In the genomic region with DNA sequence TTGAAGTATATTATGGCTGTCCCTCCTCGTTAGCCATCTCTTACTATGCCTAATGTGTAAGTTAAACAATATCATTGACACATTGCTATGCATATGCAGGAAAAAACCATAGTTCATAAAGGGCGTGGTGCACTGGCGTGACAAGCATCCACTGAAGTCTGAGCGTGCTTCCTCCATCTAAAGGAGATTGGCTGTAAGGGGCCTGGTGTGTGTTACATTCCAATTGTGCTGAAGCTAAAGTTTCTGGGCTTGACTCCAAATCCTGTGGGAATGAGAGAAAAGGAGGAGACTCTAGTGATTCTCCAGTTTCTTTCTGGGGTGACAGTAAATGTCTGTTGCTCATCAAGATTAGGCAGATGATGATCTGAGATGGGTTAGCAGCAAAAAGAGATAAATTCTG, we compare ENCODE assay signal across 29 mouse cellular contexts. TPM values are rescaled to one million over a fixed set of nuclear protein-coding genes. Genes with fewer than 3 reads are reported as not detected.
"Had no signal": no experiment of that assay in that cellular context is flagged by ENCODE, and none has a peak within 500 bp of the region (broad histone marks: within the 10 kb centered on the region; RNA-seq: fewer than 3 reads in every experiment).

No protein-coding gene starts in this region.

- H3K4me2 ChIP-seq: intestine, embryonic 15.5 days; kidney, embryonic 15.5 days; limb, embryonic 13.5 days; liver, embryonic 13.5 days; lung, embryonic 15.5 days; midbrain, embryonic 13.5 days; neural tube, embryonic 12.5 days; neural tube, embryonic 15.5 days had no signal

- H3K4me1 ChIP-seq: intestine, embryonic 15.5 days; kidney, embryonic 15.5 days; limb, embryonic 13.5 days; liver, embryonic 13.5 days; lung, embryonic 15.5 days; neural tube, embryonic 12.5 days; neural tube, embryonic 15.5 days had no signal

- H3K4me3 ChIP-seq: intestine, embryonic 15.5 days; kidney, embryonic 15.5 days; layer of hippocampus, adult 2 months; limb, embryonic 13.5 days; liver, embryonic 13.5 days; lung, embryonic 15.5 days; megakaryocyte, embryonic 14.5 days; midbrain, embryonic 10.5 days; midbrain, embryonic 13.5 days; neural tube, embryonic 12.5 days; neural tube, embryonic 15.5 days had no signal

- H3K36me3 ChIP-seq: intestine, embryonic 15.5 days; kidney, embryonic 15.5 days; limb, embryonic 13.5 days; liver, embryonic 13.5 days; lung, embryonic 15.5 days; midbrain, embryonic 10.5 days; midbrain, embryonic 13.5 days; neural tube, embryonic 12.5 days; neural tube, embryonic 15.5 days had no signal

- ATAC-seq: intestine, embryonic 15.5 days; midbrain, embryonic 13.5 days had no signal

- H3K27me3 ChIP-seq: intestine, embryonic 15.5 days; kidney, embryonic 15.5 days; midbrain, embryonic 13.5 days; neural tube, embryonic 12.5 days; neural tube, embryonic 15.5 days had no signal

- H3K9ac ChIP-seq: intestine, embryonic 15.5 days; kidney, embryonic 15.5 days; limb, embryonic 13.5 days; liver, embryonic 13.5 days; lung, embryonic 15.5 days; midbrain, embryonic 13.5 days; neural tube, embryonic 12.5 days; neural tube, embryonic 15.5 days had no signal

- DNase-seq: kidney, adult 11 months; kidney, adult 8-10 months; kidney, postnatal 25 days; layer of hippocampus, adult 9-11 months; left cerebral cortex, postnatal 4 days; liver, embryonic 13.5 days; lung, postnatal 10 days; lung, postnatal 36 days; right cerebral cortex, adult 18-20 months; right cerebral cortex, postnatal 14 days; right cerebral cortex, postnatal 4 days; thymus, adult 18-20 months had no signal

- H3K9me3 ChIP-seq: intestine, embryonic 15.5 days; kidney, embryonic 15.5 days; limb, embryonic 13.5 days; liver, embryonic 13.5 days; lung, embryonic 15.5 days; megakaryocyte, embryonic 14.5 days; midbrain, embryonic 10.5 days; midbrain, embryonic 13.5 days; neural tube, embryonic 12.5 days; neural tube, embryonic 15.5 days had no signal

- H3K27ac ChIP-seq: intestine, embryonic 15.5 days; kidney, embryonic 15.5 days; layer of hippocampus, adult 2 months; limb, embryonic 13.5 days; liver, embryonic 13.5 days; lung, embryonic 15.5 days; midbrain, embryonic 10.5 days; midbrain, embryonic 13.5 days; neural tube, embryonic 12.5 days; neural tube, embryonic 15.5 days had no signal

RNA-seq across cellular contexts. Expression of a gene that starts 2.8 kb away (rescaled TPM):
- total RNA-seq: layer of hippocampus, adult 2 months; layer of hippocampus, postnatal 25 days; left cerebral cortex, adult 18-20 months; liver, adult 2 months; midbrain, postnatal 0 days had no signal
- polyA plus RNA-seq: intestine, embryonic 15.5 days; kidney, embryonic 15.5 days; large intestine, adult 2 months; limb, embryonic 13.5 days; liver, adult 2 months; liver, embryonic 13.5 days; liver, embryonic 16.5 days; lung, embryonic 15.5 days; midbrain, embryonic 10.5 days; midbrain, embryonic 13.5 days; midbrain, postnatal 0 days; neural tube, embryonic 12.5 days; neural tube, embryonic 15.5 days; stomach, embryonic 16.5 days had no signal
